Mouse (Mus musculus) macrophage (primary cell): ENCODE results near the gene Rpl32. TPM values are rescaled to one million over a fixed set of nuclear protein-coding genes. Genes with fewer than 3 reads are reported as not detected.

Experiments used
- H3K27ac ChIP-seq: fragments of 350-480 bp; formaldehyde crosslinking; 2 replicates; pipeline ENCODE4 v1.9.0; 2021
- H3K36me3 ChIP-seq: fragments of 350-480 bp; formaldehyde crosslinking; 2 replicates; pipeline ENCODE4 v1.9.0; 2021; ENCODE audit errors: inconsistent target
- H3K4me3 ChIP-seq: fragments of 350-480 bp; formaldehyde crosslinking; 2 replicates; pipeline ENCODE4 v1.9.0; 2021; ENCODE audit errors: inconsistent target
- H3K79me2 ChIP-seq: fragments of 350-480 bp; formaldehyde crosslinking; 2 replicates; pipeline ENCODE4 v1.9.0; 2021; ENCODE audit errors: inconsistent target
- WGBS: methylation state at CpG from one replicate; pipeline ENCODE4 v1.1.7; 2026; ENCODE audit warnings: inconsistent platforms; ENCODE audit not compliant: missing documents; 5-methylcytosine and 5-hydroxymethylcytosine counted together
- polyA plus RNA-seq: library from polyadenylated mRNA; stranded (reverse); fragments of 250-400 nt; gene quantifications from 3 replicates; pipeline ENCODE4 v1.2.4, GENCODE M21; 2018; ENCODE audit warnings: inconsistent platforms

Gene Rpl32
- polyA plus RNA-seq, 1 experiment from 2014 or later: 1,117 TPM

GRCm38 (mm10) chr6:115792691-115793215 is 15.8 kb downstream of the Rpl32 start:
- Histone ChIP-seq H3K4me3 (no peak overlapping the region), H3K27ac (no peak overlapping the region), H3K36me3 (no peaks in the 10 kb centered on the region), H3K79me2 (no peaks in the 10 kb centered on the region)
- WGBS: 43% methylated on average over 21 of the region's 21 CpGs

- WGBS: 38% methylated on average over 34 of the region's 34 CpGs
- H3K36me3 ChIP-seq: no peaks in the 10 kb centered on the region
- no peaks in the 10 kb centered on the region for H3K79me2 ChIP-seq
- H3K4me3 ChIP-seq: no peak overlapping the region
- H3K27ac ChIP-seq: no peak overlapping the region
These were observed 16.5 kb downstream of the Rpl32 start for GRCm38 (mm10) chr6:115791842-115792686.

GRCm38 (mm10) chr6:115791016-115791415 is 17.5 kb downstream of the Rpl32 start:
- H3K36me3 ChIP-seq: no peaks in the 10 kb centered on the region
- no peaks in the 10 kb centered on the region for H3K79me2 ChIP-seq
- H3K27ac ChIP-seq: no peak overlapping the region
- no peak overlapping the region for H3K4me3 ChIP-seq
- 97% methylated on average over 10 of the region's 10 CpGs for WGBS

GRCm38 (mm10) chr6:115782781-115783180 is 25.8 kb downstream of the Rpl32 start:
- H3K79me2 ChIP-seq: no peaks in the 10 kb centered on the region
- H3K4me3 ChIP-seq: no peak overlapping the region
- H3K36me3 ChIP-seq: no peaks in the 10 kb centered on the region
- WGBS: 95% methylated on average over 3 of the region's 3 CpGs
- H3K27ac ChIP-seq: no peak overlapping the region

GRCm38 (mm10) chr6:115776363-115776762 is 32.2 kb downstream of the Rpl32 start:
- Histone ChIP-seq H3K27ac (no peak overlapping the region), H3K79me2 (no peaks in the 10 kb centered on the region), H3K36me3 (no peaks in the 10 kb centered on the region), H3K4me3 (no peak overlapping the region)
- 51% methylated on average over 9 of the region's 9 CpGs for WGBS

GRCm38 (mm10) chr6:115775838-115776237 is 32.7 kb downstream of the Rpl32 start:
- 73% methylated on average over 3 of the region's 3 CpGs for WGBS

GRCm38 (mm10) chr6:115774501-115774921 is 34.0 kb downstream of the Rpl32 start, which contains the start of gene Cand2:
Gene Cand2, plus strand, starts transcription at chr6:115774538.
- H3K36me3 ChIP-seq: no peaks in the 10 kb centered on the region
- peak within 1 kb of the TSS; percentile 15 for H3K4me3 ChIP-seq
- 11% methylated on average over 17 of the region's 28 CpGs for WGBS

More at GRCm38 (mm10) chr6:115775838-115776237, 32.7 kb downstream of the Rpl32 start:
- H3K27ac ChIP-seq: no peak overlapping the region
- no peaks in the 10 kb centered on the region for H3K79me2 ChIP-seq
- H3K36me3 ChIP-seq: no peaks in the 10 kb centered on the region
- no peak overlapping the region for H3K4me3 ChIP-seq

GRCm38 (mm10) chr6:115773966-115774413 is 34.6 kb downstream of the Rpl32 start:
- no peaks in the 10 kb centered on the region for H3K79me2 ChIP-seq
- H3K4me3 ChIP-seq: peak overlapping the region; percentile 15
- no peak overlapping the region for H3K27ac ChIP-seq
- no peaks in the 10 kb centered on the region for H3K36me3 ChIP-seq
- 0% methylated on average over 4 of the region's 14 CpGs for WGBS

More at GRCm38 (mm10) chr6:115774501-115774921, 34.0 kb downstream of the Rpl32 start, which contains the start of gene Cand2:
- Histone ChIP-seq H3K27ac (no peak within 1 kb of the TSS), H3K79me2 (no peaks in the 10 kb centered on the region)

- Histone ChIP-seq H3K79me2 (no peaks in the 10 kb centered on the region), H3K27ac (no peak overlapping the region), H3K36me3 (no peaks in the 10 kb centered on the region), H3K4me3 (no peak overlapping the region)
- no CpG with 5 or more reads among the region's 1 CpGs for WGBS
These were observed 35.9 kb downstream of the Rpl32 start for GRCm38 (mm10) chr6:115772604-115773003.

- H3K27ac ChIP-seq: no peak overlapping the region
- no peak overlapping the region for H3K4me3 ChIP-seq
- no peaks in the 10 kb centered on the region for H3K79me2 ChIP-seq
- 76% methylated on average over 4 of the region's 6 CpGs for WGBS
- no peaks in the 10 kb centered on the region for H3K36me3 ChIP-seq
These were observed 36.3 kb downstream of the Rpl32 start for GRCm38 (mm10) chr6:115772201-115772600.

GRCm38 (mm10) chr6:115770852-115771251 is 37.7 kb downstream of the Rpl32 start:
- H3K27ac ChIP-seq: no peak overlapping the region
- no peaks in the 10 kb centered on the region for H3K36me3 ChIP-seq
- no peak overlapping the region for H3K4me3 ChIP-seq
- H3K79me2 ChIP-seq: no peaks in the 10 kb centered on the region
- WGBS: 86% methylated on average over 4 of the region's 4 CpGs

GRCm38 (mm10) chr6:115770059-115770670 is 38.4 kb downstream of the Rpl32 start:
- WGBS: 52% methylated on average over 17 of the region's 20 CpGs
- H3K79me2 ChIP-seq: no peaks in the 10 kb centered on the region
- no peaks in the 10 kb centered on the region for H3K36me3 ChIP-seq
- no peak overlapping the region for H3K27ac ChIP-seq
- no peak overlapping the region for H3K4me3 ChIP-seq

- WGBS: 55% methylated on average over 4 of the region's 4 CpGs
- no peak overlapping the region for H3K27ac ChIP-seq
These were observed 40.3 kb downstream of the Rpl32 start for GRCm38 (mm10) chr6:115768207-115768606.

GRCm38 (mm10) chr6:115767357-115767756 is 41.2 kb downstream of the Rpl32 start:
- 45% methylated on average over 9 of the region's 9 CpGs for WGBS
- Histone ChIP-seq H3K79me2 (no peaks in the 10 kb centered on the region), H3K36me3 (no peaks in the 10 kb centered on the region), H3K4me3 (no peak overlapping the region), H3K27ac (no peak overlapping the region)

More at GRCm38 (mm10) chr6:115768207-115768606, 40.3 kb downstream of the Rpl32 start:
- Histone ChIP-seq H3K79me2 (no peaks in the 10 kb centered on the region), H3K36me3 (no peaks in the 10 kb centered on the region), H3K4me3 (no peak overlapping the region)

GRCm38 (mm10) chr6:115764179-115764578 is 44.4 kb downstream of the Rpl32 start:
- 15% methylated on average over 7 of the region's 7 CpGs for WGBS
- Histone ChIP-seq H3K27ac (peak overlapping the region; percentile 71), H3K79me2 (no peaks in the 10 kb centered on the region), H3K4me3 (no peak overlapping the region), H3K36me3 (no peaks in the 10 kb centered on the region)
